Mouse (Mus musculus): ENCODE measurements around the gene Gata3.

- no peak for TF ChIP-seq CTCF (IDR thresholded peaks at IDR 0.05; ENCODE audit: low read depth, low read length)
- TF ChIP-seq GATA1 (IDR thresholded peaks at IDR 0.05; ENCODE audit: borderline replicate concordance, low read length) = no peak
- no peak for TF ChIP-seq POLR2AphosphoS5 (IDR thresholded peaks at IDR 0.05; ENCODE audit: insufficient replicate concordance, low read depth, low read length)
- TF ChIP-seq GATA2 (IDR thresholded peaks at IDR 0.05; ENCODE audit: borderline replicate concordance, low read depth, low read length) = no peak
These were observed 8.2 kb downstream of the Gata3 start for GRCm38 (mm10) chr2:9881611-9882023.

Measured in G1E (cell line).